Comparison of ENCODE assay signal across 8 mouse cellular contexts in genomic region chr16:84971535-84972330, GRCm38 (mm10).
DNase-seq lines count a peak whose midpoint lies in the region; ATAC-seq and TF ChIP-seq lines count a peak whose summit lies in the region.

No protein-coding gene starts in this region.

- ATAC-seq in hindbrain, embryonic 12.5 days (ENCODE audit: low FRiP score): no peak

- peak; percentile 30 to 42 for DNase-seq in heart, adult 2 months
- no peak for DNase-seq in heart, postnatal 36 days
- DNase-seq in lung, postnatal 25 days (ENCODE audit: low spot score): peak; percentile 23
- no peak for DNase-seq in cerebellum, postnatal 10 days
- no peak for DNase-seq in cerebellum, adult 8-10 months
- DNase-seq in frontal cortex, postnatal 25 days (ENCODE audit: low spot score in 2 of 2): no peak

- peak overlapping the region; percentile 56 for H3K27ac ChIP-seq in heart, adult 2 months
- peak overlapping the region; percentile 52 for H3K27ac ChIP-seq in cortical plate, adult 2 months (ENCODE audit: insufficient read depth, low read length)
- H3K27ac ChIP-seq in hindbrain, embryonic 12.5 days: 0 out of 2 replicates have a peak overlapping the region, but pooled peaks have one; percentile 44

- TF ChIP-seq CTCF in heart, adult 2 months (IDR thresholded peaks at IDR 0.05): no peak
- no peak for TF ChIP-seq CTCF in cortical plate, adult 2 months (IDR thresholded peaks at IDR 0.05; ENCODE audit: extremely low read depth, insufficient read depth, low read length)

- H3K9me3 ChIP-seq in hindbrain, embryonic 12.5 days (replicated peaks): no peaks in the 10 kb centered on the region

- no peaks in the 10 kb centered on the region for H3K79me2 ChIP-seq in heart, adult 2 months (replicated peaks; ENCODE audit: control insufficient read depth, insufficient read depth, low read length)

- H3K4me2 ChIP-seq in hindbrain, embryonic 12.5 days (replicated peaks): no peak overlapping the region

- H3K4me1 ChIP-seq in heart, adult 2 months (ENCODE audit: control insufficient read depth, insufficient read depth, low read length): peaks cover 18% of the 10 kb centered on the region
- peaks cover 11% of the 10 kb centered on the region for H3K4me1 ChIP-seq in cortical plate, adult 2 months (ENCODE audit: control insufficient read depth, insufficient read depth, low read length)
- peaks cover 5% of the 10 kb centered on the region; the same call in 1 of the 2 replicates for H3K4me1 ChIP-seq in hindbrain, embryonic 12.5 days

- H3K4me3 ChIP-seq in heart, adult 2 months: no peak overlapping the region; the same call in 1 of the 2 replicates
- H3K4me3 ChIP-seq in cortical plate, adult 2 months (ENCODE audit: insufficient read depth, low read length): no peak overlapping the region
- no peak overlapping the region for H3K4me3 ChIP-seq in hindbrain, embryonic 12.5 days

- peaks cover 3% of the 10 kb centered on the region; the same call in 1 of the 2 replicates for H3K36me3 ChIP-seq in heart, adult 2 months (ENCODE audit: control insufficient read depth, insufficient read depth, low read length)
- H3K36me3 ChIP-seq in hindbrain, embryonic 12.5 days: peaks cover 54% of the 10 kb centered on the region

- intact Hi-C loops in heart, adult 2 months (cut with DNase I): loop anchor here (5.0 to 10.0 kb wide), 3 partner anchors 71 to 833 kb away; partner anchors contain the start of gene Adamts1
- intact Hi-C loops in heart, postnatal 36 days (cut with DNase I): loop anchor here (10.0 kb wide), 1 partner anchor 573 kb away; no protein-coding TSS in a partner anchor

- H3K9ac ChIP-seq in heart, adult 2 months (ENCODE audit: low read depth, low read length): no peak overlapping the region
- no peak overlapping the region for H3K9ac ChIP-seq in hindbrain, embryonic 12.5 days

- no peaks in the 10 kb centered on the region for H3K27me3 ChIP-seq in heart, adult 2 months (ENCODE audit: control insufficient read depth, insufficient read depth, low read length)
- no peaks in the 10 kb centered on the region for H3K27me3 ChIP-seq in hindbrain, embryonic 12.5 days

- 33% methylated on average over 16 of the region's 16 CpGs for WGBS in heart, adult 2 months
- 70% methylated on average over 16 of the region's 16 CpGs for WGBS in hindbrain, embryonic 12.5 days

- no peak for TF ChIP-seq EP300 in heart, adult 2 months (IDR thresholded peaks at IDR 0.05; ENCODE audit: insufficient read depth, low read depth, low read length)

- TF ChIP-seq POLR2A in heart, adult 2 months (IDR thresholded peaks at IDR 0.05; ENCODE audit: insufficient read depth, low read depth, low read length): no peak
- TF ChIP-seq POLR2A in cortical plate, adult 2 months (IDR thresholded peaks at IDR 0.05; ENCODE audit: extremely low read depth, insufficient read depth, low read length): no peak

Comparison
In these comparisons a context has a peak if more than half of its experiments do, and no peak if none do; other contexts are left out.
1. DNase-seq: peak in heart, adult 2 months (2 of 2) and lung, postnatal 25 days (single experiment); none in heart, postnatal 36 days (0 of 2), cerebellum, postnatal 10 days (0 of 2), cerebellum, adult 8-10 months (single experiment) and frontal cortex, postnatal 25 days (0 of 2).
2. Peak in every context shown above with its lines, with median percentiles within 50 percentile points of each other: H3K27ac ChIP-seq.